Mouse (Mus musculus): ENCODE data around the gene Upk3bl.

- no peak for TF ChIP-seq CTCF (IDR thresholded peaks at IDR 0.05; ENCODE audit: low read depth)
- TF ChIP-seq EP300 (IDR thresholded peaks at IDR 0.05; ENCODE audit: low read depth): no peak
Measured at GRCm38 (mm10) chr5:136038258-136039214, 15.8 kb upstream of the Upk3bl start, which contains the start of gene Upk3b.

Data from liver, postnatal 0 days (tissue).